Mouse (Mus musculus) hindbrain, embryonic 10.5 days (tissue): Measurements from ENCODE around the gene Pzp. TPM values are rescaled to one million over a fixed set of nuclear protein-coding genes. Genes with fewer than 3 reads are reported as not detected.

ENCODE experiments used
- DNase-seq: peaks from one replicate; pipeline ENCODE4 v3.0.0-alpha.2; 2017; ENCODE audit warnings: low spot score
- H3K27ac ChIP-seq: fragments of 300-500 bp; sonication (generic); 2 replicates; pipeline ENCODE4 v1.5.1; 2016; ENCODE audit warnings: mild to moderate bottlenecking, moderate library complexity
- H3K27me3 ChIP-seq: fragments of 300-500 bp; sonication (generic); 2 replicates; pipeline ENCODE4 v1.6.1; 2016; ENCODE audit warnings: mild to moderate bottlenecking; ENCODE audit not compliant: poor library complexity, insufficient read depth, severe bottlenecking
- H3K36me3 ChIP-seq: fragments of 300-500 bp; sonication (generic); 2 replicates; pipeline ENCODE4 v1.6.1; 2016; ENCODE audit warnings: mild to moderate bottlenecking, moderate library complexity
- H3K4me1 ChIP-seq: fragments of 300-500 bp; sonication (generic); replicated peaks from 2 replicates; pipeline ENCODE4 v1.6.1; 2016; ENCODE audit warnings: mild to moderate bottlenecking
- H3K4me3 ChIP-seq: fragments of 300-500 bp; sonication (generic); 2 replicates; pipeline ENCODE4 v1.5.1; 2016; ENCODE audit warnings: mild to moderate bottlenecking, moderate library complexity
- H3K9me3 ChIP-seq: fragments of 300-500 bp; sonication (generic); 2 replicates; pipeline ENCODE4 v1.6.1; 2016; ENCODE audit warnings: mild to moderate bottlenecking, moderate library complexity
- WGBS: fragments of 180-500 bp; shearing (Covaris S2); methylation state at CpG from one replicate; pipeline ENCODE4 v1.1.7; 2016; 5-methylcytosine and 5-hydroxymethylcytosine counted together
- polyA plus RNA-seq: library from polyadenylated mRNA; unstranded; fragments of >200 nt; fragmentation: Nextera tagmentation; extraction: Ambion mirVana; gene quantifications from 2 replicates; pipeline ENCODE4 v1.2.1, GENCODE M21; 2016

The Pzp gene
- not detected in 2 replicates for polyA plus RNA-seq

DNA sequence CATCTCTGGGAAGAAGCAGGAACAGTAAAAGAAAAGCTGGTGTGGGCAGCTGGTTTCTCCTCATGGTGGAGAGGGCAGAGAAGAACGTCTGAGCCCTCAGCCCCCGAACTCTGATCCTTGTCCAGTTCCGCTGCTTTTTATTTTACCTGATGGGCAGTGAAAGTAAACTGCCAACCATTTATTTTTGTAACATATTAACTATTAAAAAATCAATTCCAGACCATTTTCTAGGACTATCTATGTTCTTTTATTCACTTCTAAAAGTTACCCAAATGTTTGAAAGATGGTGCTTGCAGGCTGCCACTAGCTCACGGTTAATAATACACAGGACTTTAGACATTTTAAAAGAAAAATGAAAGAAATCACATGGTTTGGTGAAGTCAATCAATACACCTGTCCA, at the start of gene Pzp:
Gene Pzp (minus strand): TSS at position 120 of the 400 bp plus-strand sequence.
- 91% methylated on average over 4 of the region's 4 CpGs for WGBS
- DNase-seq, result no peak

GRCm38 (mm10) chr6:128566589-128566988, 40.1 kb upstream of the Pzp start:
- Histone ChIP-seq H3K9me3 (no peaks in the 10 kb centered on the region), H3K27ac (no peak overlapping the region), H3K4me3 (no peak overlapping the region), H3K4me1 (no peaks in the 10 kb centered on the region), H3K36me3 (no peaks in the 10 kb centered on the region), H3K27me3 (no peaks in the 10 kb centered on the region)
- 94% methylated on average over 11 of the region's 11 CpGs for WGBS
- no peak for DNase-seq

More for the DNA sequence above, at the start of gene Pzp:
- no peaks in the 10 kb centered on the region for H3K9me3 ChIP-seq
- no peaks in the 10 kb centered on the region for H3K27me3 ChIP-seq
- H3K4me3 ChIP-seq, result no peak within 1 kb of the TSS
- H3K36me3 ChIP-seq, result no peaks in the 10 kb centered on the region
- H3K4me1 ChIP-seq, result no peaks in the 10 kb centered on the region
- H3K27ac ChIP-seq, result no peak within 1 kb of the TSS

DNA sequence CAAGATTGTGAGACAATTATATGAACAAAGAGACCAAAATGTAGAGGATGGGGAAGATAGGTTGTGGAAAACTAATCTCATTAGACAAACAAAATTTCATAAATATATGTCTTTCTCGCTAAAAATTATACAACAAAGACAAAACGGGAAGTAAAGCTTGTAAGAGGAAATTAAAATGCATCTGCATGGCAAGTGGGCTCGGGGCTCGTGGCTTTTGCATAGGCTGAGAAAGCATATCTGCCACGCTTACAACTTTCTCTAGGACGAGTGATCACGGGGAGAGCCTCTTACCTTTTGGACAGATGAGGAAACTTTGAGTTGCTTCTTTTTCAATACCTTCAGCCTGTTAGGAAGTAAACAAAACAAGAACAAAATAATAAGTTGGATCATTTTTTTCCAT, 27.5 kb upstream of the Pzp start:
- H3K9me3 ChIP-seq, result no peaks in the 10 kb centered on the region
- no peaks in the 10 kb centered on the region for H3K36me3 ChIP-seq
- no peaks in the 10 kb centered on the region for H3K27me3 ChIP-seq
- H3K27ac ChIP-seq, result no peak overlapping the region
- 91% methylated on average over 7 of the region's 7 CpGs for WGBS
- H3K4me1 ChIP-seq, result no peaks in the 10 kb centered on the region
- DNase-seq, result no peak
- H3K4me3 ChIP-seq, result no peak overlapping the region

GRCm38 (mm10) chr6:128549463-128550452, 23.2 kb upstream of the Pzp start:
- Histone ChIP-seq H3K27ac (no peak overlapping the region), H3K27me3 (no peaks in the 10 kb centered on the region), H3K4me1 (no peaks in the 10 kb centered on the region), H3K9me3 (no peaks in the 10 kb centered on the region), H3K4me3 (no peak overlapping the region), H3K36me3 (no peaks in the 10 kb centered on the region)
- no peak for DNase-seq
- 87% methylated on average over 15 of the region's 15 CpGs for WGBS

DNA sequence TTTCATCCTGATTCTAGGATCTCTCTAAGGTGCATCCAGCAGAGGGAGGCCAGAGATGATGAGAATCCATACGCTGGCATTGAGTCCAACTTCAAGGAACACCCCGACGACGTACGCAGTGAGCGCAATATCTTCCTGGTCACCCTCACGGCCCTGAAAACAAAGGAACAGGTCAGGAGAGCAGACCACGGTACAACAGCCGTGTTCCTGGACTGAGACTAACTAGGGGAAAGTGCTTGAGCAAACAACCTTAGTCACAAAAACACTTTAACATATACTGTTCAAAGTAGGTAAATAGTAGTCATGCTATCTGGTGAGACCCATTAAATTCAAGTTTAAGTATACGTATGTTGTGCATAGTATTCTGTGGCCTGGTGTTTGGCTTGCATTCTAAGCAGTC, 22.0 kb upstream of the Pzp start:
- H3K27ac ChIP-seq, result no peak overlapping the region
- WGBS, result 87% methylated on average over 10 of the region's 10 CpGs

GRCm38 (mm10) chr6:128545402-128545801, 18.9 kb upstream of the Pzp start:
- Histone ChIP-seq H3K27ac (no peak overlapping the region), H3K4me3 (no peak overlapping the region), H3K36me3 (no peaks in the 10 kb centered on the region), H3K4me1 (no peaks in the 10 kb centered on the region), H3K9me3 (no peaks in the 10 kb centered on the region), H3K27me3 (no peaks in the 10 kb centered on the region)
- 88% methylated on average over 4 of the region's 4 CpGs for WGBS
- no peak for DNase-seq

More for the DNA sequence above, 22.0 kb upstream of the Pzp start:
- DNase-seq, result no peak
- Histone ChIP-seq H3K9me3 (no peaks in the 10 kb centered on the region), H3K4me1 (no peaks in the 10 kb centered on the region), H3K4me3 (no peak overlapping the region), H3K36me3 (no peaks in the 10 kb centered on the region), H3K27me3 (no peaks in the 10 kb centered on the region)

- 84% methylated on average over 13 of the region's 13 CpGs for WGBS
Measured at GRCm38 (mm10) chr6:128543226-128543625, 16.7 kb upstream of the Pzp start.

GRCm38 (mm10) chr6:128535250-128535649, 8.7 kb upstream of the Pzp start:
- DNase-seq, result no peak
- Histone ChIP-seq H3K4me3 (no peak overlapping the region), H3K27me3 (no peaks in the 10 kb centered on the region), H3K4me1 (no peaks in the 10 kb centered on the region), H3K9me3 (no peaks in the 10 kb centered on the region), H3K27ac (no peak overlapping the region), H3K36me3 (no peaks in the 10 kb centered on the region)
- 86% methylated on average over 2 of the region's 2 CpGs for WGBS

More at GRCm38 (mm10) chr6:128543226-128543625, 16.7 kb upstream of the Pzp start:
- H3K4me1 ChIP-seq, result no peaks in the 10 kb centered on the region
- H3K27ac ChIP-seq, result no peak overlapping the region
- no peak for DNase-seq
- H3K36me3 ChIP-seq, result no peaks in the 10 kb centered on the region
- H3K9me3 ChIP-seq, result no peaks in the 10 kb centered on the region
- H3K4me3 ChIP-seq, result no peak overlapping the region
- no peaks in the 10 kb centered on the region for H3K27me3 ChIP-seq

DNA sequence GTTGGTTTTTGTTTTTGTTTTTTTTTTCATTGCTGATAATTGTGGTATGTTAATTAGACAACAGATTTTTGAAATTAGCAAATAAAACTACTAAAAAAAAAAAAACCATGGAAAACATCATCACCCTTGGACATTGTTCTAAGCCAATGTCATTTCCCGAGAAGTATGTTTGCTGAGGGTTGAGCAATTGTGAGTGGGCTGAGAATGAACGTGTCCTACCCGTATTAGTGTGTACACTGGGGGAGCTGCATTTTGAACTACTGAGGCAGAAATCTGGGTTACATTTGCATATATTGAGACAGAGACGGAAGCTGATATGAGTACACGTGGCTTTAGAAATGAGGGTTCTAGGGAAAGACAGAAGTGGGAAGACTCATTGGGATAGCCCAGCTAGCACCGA, 6.8 kb upstream of the Pzp start:
- H3K27me3 ChIP-seq, result no peaks in the 10 kb centered on the region
- no peak for DNase-seq
- H3K4me3 ChIP-seq, result no peak overlapping the region
- H3K9me3 ChIP-seq, result no peaks in the 10 kb centered on the region
- H3K27ac ChIP-seq, result no peak overlapping the region
- WGBS, result 92% methylated on average over 6 of the region's 6 CpGs
- no peaks in the 10 kb centered on the region for H3K4me1 ChIP-seq
- H3K36me3 ChIP-seq, result no peaks in the 10 kb centered on the region

- WGBS, result 95% methylated on average over 9 of the region's 9 CpGs
- Histone ChIP-seq H3K36me3 (no peaks in the 10 kb centered on the region), H3K27ac (no peak overlapping the region), H3K9me3 (no peaks in the 10 kb centered on the region), H3K4me3 (no peak overlapping the region), H3K4me1 (no peaks in the 10 kb centered on the region), H3K27me3 (no peaks in the 10 kb centered on the region)
- no peak for DNase-seq
Measured at GRCm38 (mm10) chr6:128532701-128533100, 6.2 kb upstream of the Pzp start.

DNA sequence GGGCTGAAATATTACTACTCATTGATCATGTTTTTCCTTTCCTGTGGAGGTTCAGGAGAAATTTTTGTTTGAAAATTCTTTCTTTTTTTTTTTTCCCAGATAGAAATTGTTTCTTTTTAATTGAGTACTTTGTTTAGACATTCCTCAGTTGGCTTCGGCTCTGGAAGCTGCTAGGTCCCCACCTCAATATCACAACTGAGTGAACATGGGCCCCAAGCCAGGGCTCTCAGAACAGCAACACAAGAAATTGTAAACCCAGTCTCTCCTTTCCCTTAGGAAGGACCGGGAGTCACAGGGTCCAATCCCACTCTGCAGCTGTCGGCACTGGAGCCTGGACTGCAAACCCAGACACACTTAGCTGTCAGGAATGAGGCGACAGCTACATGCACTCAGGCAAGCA, 2.0 kb upstream of the Pzp start:
- no peak overlapping the region for H3K27ac ChIP-seq
- no peaks in the 10 kb centered on the region for H3K36me3 ChIP-seq
- DNase-seq, result no peak
- 83% methylated on average over 4 of the region's 4 CpGs for WGBS
- H3K4me1 ChIP-seq, result no peaks in the 10 kb centered on the region
- no peaks in the 10 kb centered on the region for H3K9me3 ChIP-seq
- no peak overlapping the region for H3K4me3 ChIP-seq
- no peaks in the 10 kb centered on the region for H3K27me3 ChIP-seq

DNA sequence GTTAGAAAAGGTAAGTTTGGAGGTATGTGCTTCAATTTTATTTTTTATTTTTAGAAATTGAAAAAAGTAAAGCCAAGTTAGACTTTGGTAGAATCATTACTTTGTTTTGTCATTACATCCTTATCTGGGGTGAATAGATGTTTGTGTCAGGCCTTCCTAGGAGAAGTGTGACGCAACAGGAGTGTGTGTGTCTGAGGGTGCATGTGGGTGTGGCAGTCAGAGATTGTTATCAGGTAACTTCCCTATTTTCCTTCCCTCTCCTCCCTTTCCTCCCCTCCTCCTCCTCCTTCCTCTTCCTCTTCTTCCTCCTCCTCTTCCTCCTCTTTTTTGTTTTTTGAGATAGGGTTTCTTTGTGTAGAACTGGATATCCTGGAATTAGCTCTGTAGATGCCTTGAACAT, 590 bp upstream of the Pzp start:
- WGBS, result 86% methylated on average over 1 of the region's 1 CpGs
- H3K36me3 ChIP-seq, result no peaks in the 10 kb centered on the region
- no peak for DNase-seq
- H3K27me3 ChIP-seq, result no peaks in the 10 kb centered on the region
- H3K27ac ChIP-seq, result no peak overlapping the region
- H3K4me3 ChIP-seq, result no peak overlapping the region
- no peaks in the 10 kb centered on the region for H3K4me1 ChIP-seq
- no peaks in the 10 kb centered on the region for H3K9me3 ChIP-seq

GRCm38 (mm10) chr6:128525801-128526200, 719 bp downstream of the Pzp start:
- WGBS, result 92% methylated on average over 4 of the region's 4 CpGs
- Histone ChIP-seq H3K27ac (no peak overlapping the region), H3K4me1 (no peaks in the 10 kb centered on the region), H3K4me3 (no peak overlapping the region), H3K9me3 (no peaks in the 10 kb centered on the region), H3K36me3 (no peaks in the 10 kb centered on the region), H3K27me3 (no peaks in the 10 kb centered on the region)
- no peak for DNase-seq
